Mouse (Mus musculus) limb, embryonic 14.5 days (tissue): ENCODE data around the gene Rassf4. TPM values are rescaled to one million over a fixed set of nuclear protein-coding genes. Genes with fewer than 3 reads are reported as not detected.

Experiments
- ATAC-seq: fragments of 200-750 bp; cut with Nextera tagmentation; 2 replicates; pipeline ENCODE4 v1.8.0; 2017; ENCODE audit warnings: low read depth, moderate number of reproducible peaks, moderate TSS enrichment; ENCODE audit not compliant: low FRiP score
- DNase-seq: peaks from one replicate; pipeline ENCODE4 v3.0.0-alpha.2; 2015; ENCODE audit warnings: low spot score
- H3K27ac ChIP-seq: fragments of 300-500 bp; sonication (generic); replicated peaks from 2 replicates; pipeline ENCODE4 v1.5.1; 2014; ENCODE audit warnings: low read depth, mild to moderate bottlenecking, low read length, moderate library complexity, mixed read lengths
- H3K27me3 ChIP-seq: fragments of 300-500 bp; sonication (generic); 2 replicates; pipeline ENCODE4 v1.6.1; 2014; ENCODE audit warnings: low read length, mixed read lengths; ENCODE audit not compliant: control insufficient read depth, insufficient read depth
- H3K36me3 ChIP-seq: fragments of 300-500 bp; sonication (generic); 2 replicates; pipeline ENCODE4 v1.6.1; 2014; ENCODE audit warnings: mild to moderate bottlenecking, low read length, moderate library complexity, mixed read lengths; ENCODE audit not compliant: control insufficient read depth, insufficient read depth
- H3K4me1 ChIP-seq: fragments of 300-500 bp; sonication (generic); 2 replicates; pipeline ENCODE4 v1.6.1; 2014; ENCODE audit warnings: antibody characterized with exemption, low read length, mixed read lengths; ENCODE audit not compliant: control insufficient read depth, insufficient read depth
- H3K4me2 ChIP-seq: fragments of 300-500 bp; sonication (generic); replicated peaks from 2 replicates; pipeline ENCODE4 v1.6.1; 2014; ENCODE audit warnings: low read depth, mild to moderate bottlenecking, low read length, moderate library complexity; ENCODE audit not compliant: severe bottlenecking
- H3K4me3 ChIP-seq: fragments of 300-500 bp; sonication (generic); replicated peaks from 2 replicates; pipeline ENCODE4 v1.5.1; 2014; ENCODE audit warnings: low read length
- H3K9ac ChIP-seq: fragments of 300-500 bp; sonication (generic); 2 replicates; pipeline ENCODE4 v1.6.1; 2014; ENCODE audit warnings: mild to moderate bottlenecking, low read depth, low read length, moderate library complexity; ENCODE audit not compliant: severe bottlenecking
- H3K9me3 ChIP-seq: fragments of 300-500 bp; sonication (generic); 2 replicates; pipeline ENCODE4 v1.6.1; 2016; ENCODE audit warnings: low read length; ENCODE audit not compliant: control insufficient read depth
- POLR2A ChIP-seq: fragments of 200-500 bp; IDR thresholded peaks from 2 replicates; pipeline ENCODE4 v1.8.0; 2012; ENCODE audit warnings: inconsistent platforms, mild to moderate bottlenecking, moderate library complexity, borderline replicate concordance; ENCODE audit not compliant: insufficient read depth, insufficient read length; ENCODE audit errors: extremely low read depth
- WGBS: fragments of 180-500 bp; shearing (Covaris S2); extraction: QIAGEN DNeasy Blood & Tissue Kit; methylation state at CpG from one replicate; pipeline ENCODE4 v1.1.7; 2014; 5-methylcytosine and 5-hydroxymethylcytosine counted together
- polyA plus RNA-seq, 2 experiments: library from polyadenylated mRNA; depleted of rRNA in 1 of 2; stranded (reverse) in 1 of 2; unstranded in 1 of 2; fragments of >200 nt; fragmentation: Nextera tagmentation in 1 of 2; extraction: Ambion mirVana in 1 of 2; gene quantifications; 2 replicates each; pipeline versions ENCODE4 v1.2.1 to v1.2.3; 2012 to 2014

Gene Rassf4
- polyA plus RNA-seq, 2 experiments, result 5.9 to 11.3 TPM

DNA sequence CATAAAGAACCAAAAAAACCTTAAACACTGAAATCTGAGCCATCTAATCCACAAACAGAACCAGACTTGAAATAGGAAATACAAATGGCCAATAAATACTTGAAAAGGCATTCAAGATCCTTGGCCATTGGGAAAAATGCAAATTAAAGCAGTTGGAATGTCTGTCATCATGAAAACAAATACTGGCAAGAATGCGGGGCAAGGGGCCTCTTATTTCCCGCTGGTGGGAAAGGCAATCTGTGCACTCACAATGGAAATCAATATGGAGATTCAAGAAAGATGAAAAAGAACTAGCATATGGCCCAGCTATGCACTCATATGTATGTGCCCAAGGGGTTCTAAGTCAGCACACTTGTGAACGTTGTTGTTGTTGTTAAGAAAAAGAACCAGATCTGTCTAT is 6.9 kb downstream of the Rassf4 start:
- WGBS, result 58% methylated on average over 3 of the region's 3 CpGs

DNA sequence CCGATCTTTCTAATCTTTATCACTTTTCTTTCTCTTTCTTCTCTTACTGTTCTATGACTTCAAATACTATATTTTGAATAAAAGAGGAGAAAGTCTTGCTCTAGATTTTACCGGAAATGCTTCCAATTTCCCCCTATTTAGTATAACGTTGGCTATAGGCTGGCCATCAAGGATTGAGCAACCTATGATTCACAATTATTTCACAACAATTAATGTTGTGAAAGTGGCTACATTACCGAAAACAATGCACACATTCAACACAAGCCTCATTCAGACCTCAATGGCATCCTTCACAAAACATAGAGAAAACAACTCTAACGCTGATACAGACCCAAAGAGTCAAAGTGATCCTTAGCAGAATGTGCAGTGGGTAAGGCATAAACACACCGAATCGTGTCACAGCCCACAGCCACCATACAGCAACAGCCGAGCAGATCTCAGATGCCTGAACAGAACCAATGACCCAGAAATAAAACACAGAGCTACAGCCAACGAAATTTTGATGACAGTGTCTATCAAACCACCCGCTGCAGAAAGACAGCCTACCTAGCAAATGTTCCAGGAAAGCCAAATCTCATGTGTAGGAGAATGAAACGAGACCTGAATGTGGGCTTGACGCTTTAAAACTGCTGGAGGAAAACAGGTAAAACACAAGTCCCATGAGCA is 7.5 kb downstream of the Rassf4 start:
- H3K9ac ChIP-seq, result no peak overlapping the region
- no peak for ATAC-seq
- 82% methylated on average over 12 of the region's 12 CpGs for WGBS

More for the DNA sequence above, 6.9 kb downstream of the Rassf4 start:
- H3K27me3 ChIP-seq, result no peaks in the 10 kb centered on the region
- no peaks in the 10 kb centered on the region for H3K4me1 ChIP-seq
- no peak overlapping the region for H3K4me3 ChIP-seq
- no peak for DNase-seq
- H3K9ac ChIP-seq, result no peak overlapping the region
- H3K4me2 ChIP-seq, result no peak overlapping the region
- H3K27ac ChIP-seq, result no peak overlapping the region
- no peak for TF ChIP-seq POLR2A
- no peak for ATAC-seq
- no peaks in the 10 kb centered on the region for H3K9me3 ChIP-seq
- H3K36me3 ChIP-seq, result no peaks in the 10 kb centered on the region

DNA sequence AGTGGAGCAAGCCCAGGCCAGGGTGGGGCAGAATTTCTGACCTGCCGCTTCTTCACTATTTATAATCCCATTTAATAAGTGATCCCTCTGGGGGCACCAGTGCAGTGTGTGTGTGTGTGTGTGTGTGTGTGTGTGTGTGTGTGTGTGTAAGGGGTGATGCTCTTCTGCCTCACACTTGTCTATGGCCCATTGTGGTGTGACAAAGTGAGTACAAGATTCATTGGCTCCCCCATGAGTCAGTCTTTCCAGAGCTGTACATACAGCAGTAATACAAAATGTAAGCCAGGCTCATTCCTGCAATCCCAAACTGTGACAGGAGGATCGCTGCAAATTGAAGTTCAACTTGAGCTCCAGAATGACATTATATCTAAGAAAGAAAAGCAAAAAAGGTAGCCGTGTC is 8.9 kb downstream of the Rassf4 start:
- no peaks in the 10 kb centered on the region for H3K36me3 ChIP-seq
- H3K27me3 ChIP-seq, result no peaks in the 10 kb centered on the region
- no peak overlapping the region for H3K4me3 ChIP-seq
- TF ChIP-seq POLR2A, result no peak
- H3K4me2 ChIP-seq, result no peak overlapping the region
- WGBS, result 72% methylated on average over 3 of the region's 3 CpGs
- H3K27ac ChIP-seq, result no peak overlapping the region
- no peak overlapping the region for H3K9ac ChIP-seq
- ATAC-seq, result no peak
- H3K9me3 ChIP-seq, result no peaks in the 10 kb centered on the region
- H3K4me1 ChIP-seq, result no peaks in the 10 kb centered on the region
- DNase-seq, result no peak

More for the DNA sequence above, 7.5 kb downstream of the Rassf4 start:
- no peaks in the 10 kb centered on the region for H3K9me3 ChIP-seq
- no peak overlapping the region for H3K27ac ChIP-seq
- H3K4me1 ChIP-seq, result no peaks in the 10 kb centered on the region
- no peaks in the 10 kb centered on the region for H3K27me3 ChIP-seq
- TF ChIP-seq POLR2A, result no peak
- H3K36me3 ChIP-seq, result no peaks in the 10 kb centered on the region
- no peak for DNase-seq
- no peak overlapping the region for H3K4me3 ChIP-seq
- H3K4me2 ChIP-seq, result no peak overlapping the region

DNA sequence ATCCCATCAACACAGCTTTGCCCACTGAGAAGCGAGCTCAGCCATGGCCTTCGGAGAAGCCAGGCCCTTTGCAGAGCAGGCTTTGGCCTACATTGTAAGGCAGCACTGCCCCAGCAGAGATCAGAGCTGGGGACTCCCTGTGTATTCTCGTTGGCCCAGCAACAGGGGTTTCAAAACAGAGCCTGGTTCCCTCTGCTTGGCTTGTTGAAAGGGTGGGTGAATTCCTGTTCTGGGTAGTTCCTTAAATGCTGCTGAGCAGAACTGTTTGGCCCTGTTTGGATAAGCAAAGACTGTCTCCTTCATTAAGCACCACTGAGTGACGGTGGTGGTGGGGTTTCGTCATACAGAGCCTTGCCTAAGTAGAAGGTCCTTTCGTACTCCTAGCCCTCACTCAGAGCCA is 9.7 kb downstream of the Rassf4 start:
- no peaks in the 10 kb centered on the region for H3K36me3 ChIP-seq
- WGBS, result 83% methylated on average over 6 of the region's 6 CpGs
- no peak for ATAC-seq

DNA sequence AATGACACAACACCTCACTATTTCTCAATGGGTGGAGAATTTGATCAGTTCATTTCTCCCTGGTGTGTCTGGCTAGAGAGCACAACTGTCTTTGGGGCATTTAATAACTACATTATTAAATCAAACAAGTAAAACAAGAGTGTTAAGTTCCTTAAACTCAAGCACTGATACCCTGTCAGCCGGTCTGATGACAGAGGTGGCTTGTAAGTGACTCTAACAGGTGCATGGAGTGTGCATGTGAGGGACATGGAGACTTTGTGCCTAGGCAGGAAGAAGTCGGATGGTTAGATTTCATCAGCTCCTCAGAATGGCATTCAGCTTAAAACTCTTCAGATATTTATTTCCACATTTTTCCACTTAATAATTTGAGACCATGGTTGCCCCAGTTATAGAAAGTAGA is 10.4 kb downstream of the Rassf4 start:
- TF ChIP-seq POLR2A, result no peak
- ATAC-seq, result no peak
- H3K27me3 ChIP-seq, result no peaks in the 10 kb centered on the region
- no peak overlapping the region for H3K4me3 ChIP-seq
- no peak overlapping the region for H3K27ac ChIP-seq
- H3K36me3 ChIP-seq, result no peaks in the 10 kb centered on the region
- WGBS, result 77% methylated on average over 2 of the region's 2 CpGs
- no peak overlapping the region for H3K4me2 ChIP-seq
- no peaks in the 10 kb centered on the region for H3K4me1 ChIP-seq
- no peak overlapping the region for H3K9ac ChIP-seq
- H3K9me3 ChIP-seq, result no peaks in the 10 kb centered on the region
- DNase-seq, result no peak

More for the DNA sequence above, 9.7 kb downstream of the Rassf4 start:
- Histone ChIP-seq H3K4me1 (no peaks in the 10 kb centered on the region), H3K4me2 (no peak overlapping the region), H3K27ac (no peak overlapping the region), H3K4me3 (no peak overlapping the region), H3K9me3 (no peaks in the 10 kb centered on the region), H3K9ac (no peak overlapping the region), H3K27me3 (no peaks in the 10 kb centered on the region)
- no peak for TF ChIP-seq POLR2A
- DNase-seq, result no peak
